Mouse (Mus musculus): ENCODE measurements around the gene Kdm7a. TPM values are rescaled to one million over a fixed set of nuclear protein-coding genes. Genes with fewer than 3 reads are reported as not detected.

The Kdm7a gene
- polyA plus RNA-seq, 1 experiment = 4.0 TPM

DNA sequence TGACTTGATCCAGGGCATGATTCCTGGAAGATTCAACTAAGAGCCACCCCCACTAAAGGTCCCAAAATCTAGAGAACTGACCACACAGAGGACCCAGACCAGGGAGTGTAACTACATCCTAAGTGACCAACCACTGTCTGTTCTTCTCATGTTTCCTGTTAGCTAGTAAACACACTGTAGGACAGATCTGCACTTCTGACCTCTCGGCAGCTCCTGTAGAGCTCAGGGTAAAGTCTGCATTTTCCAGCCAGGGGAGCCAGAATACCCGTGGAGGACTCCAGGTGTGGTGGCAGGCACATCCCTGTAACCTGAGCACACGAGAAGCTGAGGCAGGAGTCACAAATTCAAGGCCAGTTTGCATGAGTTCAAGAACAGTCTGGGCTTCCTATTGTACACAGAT lies 31.3 kb upstream of the Kdm7a start:
- Histone ChIP-seq H3K4me3 (replicated peaks; ENCODE audit: extremely low read depth, low read depth, low read length) (no peak overlapping the region), H3K4me1 (ENCODE audit: control insufficient read depth, insufficient read depth, low read length) (peaks cover 3% of the 10 kb centered on the region)
- DNase-seq = no peak
- 55% methylated on average over 3 of the region's 3 CpGs for WGBS
- no peak for TF ChIP-seq POLR2A (IDR thresholded peaks at IDR 0.05; ENCODE audit: borderline replicate concordance, extremely low read depth, low read depth, low read length)
- TF ChIP-seq CTCF (IDR thresholded peaks at IDR 0.05; ENCODE audit: insufficient read depth, low read length) = no peak

GRCm38 (mm10) chr6:39232617-39233016 lies 26.0 kb upstream of the Kdm7a start:
- no peak for DNase-seq
- no peaks in the 10 kb centered on the region for H3K4me1 ChIP-seq (ENCODE audit: control insufficient read depth, insufficient read depth, low read length)
- no peak for TF ChIP-seq POLR2A (IDR thresholded peaks at IDR 0.05; ENCODE audit: borderline replicate concordance, extremely low read depth, low read depth, low read length)
- TF ChIP-seq CTCF (IDR thresholded peaks at IDR 0.05; ENCODE audit: insufficient read depth, low read length) = no peak
- H3K4me3 ChIP-seq (replicated peaks; ENCODE audit: extremely low read depth, low read depth, low read length) = no peak overlapping the region
- 71% methylated on average over 4 of the region's 4 CpGs for WGBS

DNA sequence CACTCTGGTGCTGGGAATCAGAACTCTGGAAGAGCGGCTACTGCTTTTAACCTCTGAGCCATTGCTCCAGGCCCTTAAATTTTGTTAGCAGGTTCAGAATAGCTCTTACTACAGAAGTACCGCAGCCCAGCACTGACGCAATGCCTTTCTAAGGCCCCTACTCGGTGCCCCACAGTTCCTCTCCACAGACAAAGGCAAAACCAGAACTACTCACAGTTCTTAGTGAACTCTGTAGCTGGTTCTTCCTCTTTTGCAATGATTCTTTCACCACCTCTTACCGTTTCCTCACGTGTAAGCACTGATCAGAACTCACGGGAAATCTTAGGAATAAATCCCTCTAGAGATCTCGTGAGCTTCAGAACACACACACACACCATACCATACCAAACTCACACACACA lies 24.1 kb upstream of the Kdm7a start:
- Histone ChIP-seq H3K4me3 (replicated peaks; ENCODE audit: extremely low read depth, low read depth, low read length) (no peak overlapping the region), H3K4me1 (ENCODE audit: control insufficient read depth, insufficient read depth, low read length) (no peaks in the 10 kb centered on the region)
- TF ChIP-seq POLR2A (IDR thresholded peaks at IDR 0.05; ENCODE audit: borderline replicate concordance, extremely low read depth, low read depth, low read length) (no peak), CTCF (IDR thresholded peaks at IDR 0.05; ENCODE audit: insufficient read depth, low read length) (no peak)
- DNase-seq = no peak
- 70% methylated on average over 8 of the region's 8 CpGs for WGBS

GRCm38 (mm10) chr6:39226610-39226955 lies 20.0 kb upstream of the Kdm7a start:
- no peaks in the 10 kb centered on the region for H3K4me1 ChIP-seq (ENCODE audit: control insufficient read depth, insufficient read depth, low read length)
- no peak overlapping the region for H3K4me3 ChIP-seq (replicated peaks; ENCODE audit: extremely low read depth, low read depth, low read length)
- 60% methylated on average over 9 of the region's 9 CpGs for WGBS
- TF ChIP-seq POLR2A (IDR thresholded peaks at IDR 0.05; ENCODE audit: borderline replicate concordance, extremely low read depth, low read depth, low read length) = no peak
- TF ChIP-seq CTCF (IDR thresholded peaks at IDR 0.05; ENCODE audit: insufficient read depth, low read length) = no peak
- DNase-seq = no peak

GRCm38 (mm10) chr6:39225876-39226609 lies 19.5 kb upstream of the Kdm7a start:
- TF ChIP-seq POLR2A (IDR thresholded peaks at IDR 0.05; ENCODE audit: borderline replicate concordance, extremely low read depth, low read depth, low read length) = no peak
- TF ChIP-seq CTCF (IDR thresholded peaks at IDR 0.05; ENCODE audit: insufficient read depth, low read length) = no peak

DNA sequence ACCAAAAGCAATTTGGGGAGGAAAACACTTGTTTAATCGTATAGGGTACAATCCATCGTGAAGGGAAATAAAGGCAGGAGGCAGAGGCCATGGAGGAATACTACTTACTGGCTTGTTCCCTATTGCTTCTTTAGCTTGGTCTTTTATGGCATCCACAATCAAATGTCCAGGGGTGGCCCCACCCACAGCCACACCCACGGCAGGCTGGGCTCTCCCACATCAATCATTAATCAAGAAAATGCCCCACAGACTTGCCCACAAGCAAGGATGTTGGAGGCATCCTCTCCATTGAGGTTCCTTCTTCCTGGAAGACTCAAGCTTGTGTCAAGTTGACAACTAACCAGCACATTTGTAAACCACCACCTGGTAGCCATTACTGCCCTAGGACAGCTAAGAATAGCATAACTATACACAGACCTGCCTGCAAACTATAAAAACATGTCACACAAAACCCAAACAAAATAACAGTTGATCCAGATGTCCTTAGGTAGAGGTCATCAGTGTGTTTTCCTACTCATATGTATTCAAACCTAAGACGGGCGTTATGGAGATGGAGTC lies 16.8 kb upstream of the Kdm7a start:
- H3K4me3 ChIP-seq (replicated peaks; ENCODE audit: extremely low read depth, low read depth, low read length) = no peak overlapping the region
- whole genome bisulfite sequencing = 76% methylated on average over 5 of the region's 5 CpGs
- TF ChIP-seq CTCF (IDR thresholded peaks at IDR 0.05; ENCODE audit: insufficient read depth, low read length) (no peak), POLR2A (IDR thresholded peaks at IDR 0.05; ENCODE audit: borderline replicate concordance, extremely low read depth, low read depth, low read length) (no peak)
- DNase-seq = no peak
- H3K4me1 ChIP-seq (ENCODE audit: control insufficient read depth, insufficient read depth, low read length) = no peaks in the 10 kb centered on the region

More at GRCm38 (mm10) chr6:39225876-39226609, 19.5 kb upstream of the Kdm7a start:
- Histone ChIP-seq H3K4me3 (replicated peaks; ENCODE audit: extremely low read depth, low read depth, low read length) (no peak overlapping the region), H3K4me1 (ENCODE audit: control insufficient read depth, insufficient read depth, low read length) (no peaks in the 10 kb centered on the region)
- DNase-seq = no peak
- 36% methylated on average over 7 of the region's 7 CpGs for WGBS

GRCm38 (mm10) chr6:39222487-39222886 lies 15.9 kb upstream of the Kdm7a start:
- no peak for DNase-seq
- Histone ChIP-seq H3K4me3 (replicated peaks; ENCODE audit: extremely low read depth, low read depth, low read length) (no peak overlapping the region), H3K4me1 (ENCODE audit: control insufficient read depth, insufficient read depth, low read length) (no peaks in the 10 kb centered on the region)
- TF ChIP-seq CTCF (IDR thresholded peaks at IDR 0.05; ENCODE audit: insufficient read depth, low read length) (no peak), POLR2A (IDR thresholded peaks at IDR 0.05; ENCODE audit: borderline replicate concordance, extremely low read depth, low read depth, low read length) (no peak)
- 70% methylated on average over 5 of the region's 5 CpGs for WGBS

DNA sequence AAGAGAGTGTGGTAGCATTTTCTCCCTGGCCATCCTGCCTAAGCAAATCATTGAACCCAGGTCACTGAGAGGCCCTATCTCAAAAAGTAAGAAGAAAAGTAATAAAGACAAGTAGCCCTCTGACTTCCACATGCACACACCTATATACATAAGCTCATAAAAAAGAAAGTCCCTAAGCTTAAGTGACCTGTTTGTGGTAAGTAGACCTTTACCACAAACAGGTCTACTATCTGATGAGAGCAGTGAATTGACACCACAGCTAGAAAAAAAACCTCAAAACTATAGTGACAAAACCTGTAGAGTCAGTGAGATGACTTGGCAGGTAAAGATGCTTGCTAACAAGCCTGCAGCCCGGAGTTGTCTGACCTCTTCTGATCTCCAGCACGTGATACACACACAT lies 11.4 kb upstream of the Kdm7a start:
- Histone ChIP-seq H3K4me1 (ENCODE audit: control insufficient read depth, insufficient read depth, low read length) (no peaks in the 10 kb centered on the region), H3K4me3 (replicated peaks; ENCODE audit: extremely low read depth, low read depth, low read length) (no peak overlapping the region)
- TF ChIP-seq POLR2A (IDR thresholded peaks at IDR 0.05; ENCODE audit: borderline replicate concordance, extremely low read depth, low read depth, low read length) = no peak
- DNase-seq = no peak
- WGBS = 85% methylated on average over 2 of the region's 2 CpGs

GRCm38 (mm10) chr6:39217138-39217537 lies 10.5 kb upstream of the Kdm7a start:
- no peak overlapping the region for H3K4me3 ChIP-seq (replicated peaks; ENCODE audit: extremely low read depth, low read depth, low read length)
- H3K4me1 ChIP-seq (ENCODE audit: control insufficient read depth, insufficient read depth, low read length) = no peaks in the 10 kb centered on the region
- 91% methylated on average over 3 of the region's 3 CpGs for WGBS
- TF ChIP-seq CTCF (IDR thresholded peaks at IDR 0.05; ENCODE audit: insufficient read depth, low read length) (no peak), POLR2A (IDR thresholded peaks at IDR 0.05; ENCODE audit: borderline replicate concordance, extremely low read depth, low read depth, low read length) (no peak)
- DNase-seq = no peak

DNA sequence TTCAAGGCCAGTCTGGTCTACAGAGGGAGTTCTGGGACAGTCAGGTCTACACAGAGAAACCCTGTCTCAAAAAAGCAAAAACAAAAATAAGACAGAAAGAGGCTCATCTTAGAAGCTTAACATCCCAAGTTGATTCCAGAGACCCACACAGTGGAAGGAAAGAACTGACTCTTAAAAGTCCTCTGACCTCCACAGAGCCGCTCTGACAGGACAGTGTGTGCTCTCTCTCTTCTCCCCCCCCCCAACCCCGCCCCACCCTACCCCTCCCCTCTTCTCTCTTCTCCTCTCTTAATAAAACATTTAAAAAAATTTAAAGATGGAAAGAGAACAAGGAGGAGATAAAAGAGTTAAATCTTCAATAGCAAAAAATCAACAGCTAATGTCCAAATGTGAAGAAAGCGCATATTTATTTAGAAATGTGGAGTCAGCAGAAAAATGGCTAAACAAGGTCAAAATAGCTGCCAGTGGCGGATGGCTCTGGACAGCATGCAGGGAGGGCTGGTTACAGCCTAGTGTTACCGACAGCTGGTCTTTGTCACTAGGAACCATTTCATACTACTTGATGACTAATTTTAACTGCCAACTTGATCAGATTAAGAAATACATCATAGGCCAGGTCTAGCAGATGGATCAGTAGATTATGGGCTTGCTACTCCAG lies 8.5 kb upstream of the Kdm7a start:
- Histone ChIP-seq H3K4me1 (ENCODE audit: control insufficient read depth, insufficient read depth, low read length) (no peaks in the 10 kb centered on the region), H3K4me3 (replicated peaks; ENCODE audit: extremely low read depth, low read depth, low read length) (no peak overlapping the region)
- DNase-seq = no peak
- WGBS = 63% methylated on average over 5 of the region's 5 CpGs
- TF ChIP-seq POLR2A (IDR thresholded peaks at IDR 0.05; ENCODE audit: borderline replicate concordance, extremely low read depth, low read depth, low read length) = no peak
- no peak for TF ChIP-seq CTCF (IDR thresholded peaks at IDR 0.05; ENCODE audit: insufficient read depth, low read length)
